Mouse (Mus musculus): ENCODE results near the gene Tmem184b. TPM values are rescaled to one million over a fixed set of nuclear protein-coding genes. Genes with fewer than 3 reads are reported as not detected.

The Tmem184b gene
- polyA plus RNA-seq, 1 experiment: 25.1 TPM

DNA sequence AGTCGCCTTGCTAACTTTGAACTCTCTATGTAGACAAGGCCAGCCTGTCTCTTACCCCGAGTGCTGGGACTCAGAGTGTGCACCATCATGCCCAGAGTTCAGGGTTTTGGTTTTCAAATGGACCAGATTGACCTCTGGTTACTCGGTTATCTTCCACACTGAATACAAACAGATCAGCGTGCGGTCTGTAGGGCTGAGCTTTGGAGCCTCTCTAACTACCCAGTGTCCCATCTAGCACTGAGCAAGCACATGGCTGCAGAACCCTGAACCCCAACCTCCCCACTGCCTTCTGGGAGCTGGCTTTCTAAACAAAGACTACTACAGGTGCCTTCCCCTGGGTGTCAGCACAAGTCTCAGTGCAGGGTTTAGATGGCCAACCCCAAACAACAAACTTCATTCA, 10.8 kb downstream of the Tmem184b start:
- TF ChIP-seq GATA1 (IDR thresholded peaks at IDR 0.05; ENCODE audit: low read length): no peak

DNA sequence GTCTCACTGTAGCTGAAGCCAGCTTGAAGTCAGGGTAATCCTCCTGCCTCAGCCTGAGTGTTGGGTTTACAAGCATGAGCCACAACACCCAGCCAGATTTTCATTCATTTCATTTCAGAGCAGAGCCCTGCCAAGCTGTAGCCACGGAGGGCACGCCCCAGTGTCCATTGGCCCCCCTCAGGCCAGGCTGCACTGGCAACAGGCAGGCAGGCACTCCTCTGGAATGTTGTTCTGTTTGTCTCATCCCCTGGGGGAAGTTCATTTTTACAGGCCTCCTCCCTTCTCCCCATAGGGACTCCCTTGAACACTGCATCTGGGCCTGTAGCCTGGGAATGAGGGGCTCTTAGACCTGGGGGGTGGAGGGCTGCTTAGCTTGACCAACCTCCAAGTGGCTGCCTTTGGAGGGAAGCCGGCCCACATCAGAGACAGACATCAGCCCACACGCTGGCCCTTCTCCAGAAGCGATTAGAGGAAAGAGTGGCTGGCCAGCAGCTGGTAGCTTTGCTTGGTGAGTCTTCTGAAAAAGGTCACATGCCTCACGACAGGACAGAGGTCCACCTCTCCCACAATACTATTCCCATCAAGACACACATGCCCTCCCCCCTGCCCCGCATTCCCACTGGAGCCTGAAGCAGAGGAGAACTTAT, 11.8 kb downstream of the Tmem184b start:
- no peak for TF ChIP-seq GATA1 (IDR thresholded peaks at IDR 0.05; ENCODE audit: low read length)

DNA sequence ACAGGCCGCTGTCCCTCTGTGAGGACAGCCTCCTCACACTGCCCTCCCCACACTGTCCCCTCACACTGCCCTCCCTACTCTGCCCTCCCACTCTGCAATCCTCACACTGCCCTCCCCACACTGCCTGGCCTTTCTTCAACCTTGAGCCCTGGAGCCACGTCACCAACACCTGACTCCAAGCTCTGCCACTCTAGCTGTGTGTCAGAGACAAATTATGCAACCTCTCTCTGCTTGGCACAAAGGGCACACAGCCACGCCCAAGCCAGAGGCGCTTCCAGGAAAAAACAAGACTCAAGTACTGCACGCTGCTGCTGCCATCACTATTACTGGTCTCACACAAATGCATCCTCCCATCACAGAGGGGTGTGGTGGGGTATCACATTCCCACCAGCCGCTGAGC, 12.9 kb downstream of the Tmem184b start:
- no peak for TF ChIP-seq GATA1 (IDR thresholded peaks at IDR 0.05; ENCODE audit: low read length)

DNA sequence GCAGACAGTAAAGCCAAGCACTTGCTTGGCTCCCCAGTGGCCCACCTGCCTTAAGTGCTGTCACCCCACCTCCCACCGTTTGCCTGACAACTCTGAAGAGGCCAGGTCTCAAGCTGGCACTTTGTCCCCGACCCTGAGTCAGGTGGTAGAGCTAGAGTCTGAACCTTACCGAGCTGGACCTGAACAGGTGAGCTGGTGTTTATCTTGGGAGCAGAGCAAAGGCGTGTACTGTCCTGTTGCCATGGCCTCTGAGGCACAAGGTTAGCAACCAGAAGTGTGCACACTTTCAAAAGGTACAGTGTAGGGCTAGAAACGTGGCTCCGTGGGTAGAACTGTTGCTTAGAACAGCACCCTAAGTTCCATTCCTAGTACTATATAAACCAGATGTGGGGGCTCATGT, 15.2 kb downstream of the Tmem184b start:
- TF ChIP-seq GATA1 (IDR thresholded peaks at IDR 0.05; ENCODE audit: low read length): no peak

DNA sequence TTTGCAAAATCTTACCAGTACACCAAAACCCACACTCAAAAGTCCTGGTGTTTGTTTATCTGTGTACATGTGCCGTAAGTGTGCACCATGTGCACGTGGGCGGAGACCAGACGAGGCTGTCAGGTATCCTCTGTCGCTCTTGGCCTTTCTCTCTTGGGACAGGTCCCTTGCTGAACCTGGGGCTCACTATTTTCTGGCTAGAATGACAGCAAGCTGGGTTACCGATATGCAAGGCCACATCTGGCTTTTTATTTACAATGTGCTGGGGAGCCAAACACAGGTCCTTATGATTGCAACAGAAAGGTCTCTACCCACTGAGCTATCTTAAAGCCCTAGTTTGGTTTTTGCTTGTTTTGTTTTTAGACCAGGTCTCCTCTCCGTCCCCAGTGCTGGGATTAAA, 15.8 kb downstream of the Tmem184b start:
- TF ChIP-seq GATA1 (IDR thresholded peaks at IDR 0.05; ENCODE audit: low read length): no peak

DNA sequence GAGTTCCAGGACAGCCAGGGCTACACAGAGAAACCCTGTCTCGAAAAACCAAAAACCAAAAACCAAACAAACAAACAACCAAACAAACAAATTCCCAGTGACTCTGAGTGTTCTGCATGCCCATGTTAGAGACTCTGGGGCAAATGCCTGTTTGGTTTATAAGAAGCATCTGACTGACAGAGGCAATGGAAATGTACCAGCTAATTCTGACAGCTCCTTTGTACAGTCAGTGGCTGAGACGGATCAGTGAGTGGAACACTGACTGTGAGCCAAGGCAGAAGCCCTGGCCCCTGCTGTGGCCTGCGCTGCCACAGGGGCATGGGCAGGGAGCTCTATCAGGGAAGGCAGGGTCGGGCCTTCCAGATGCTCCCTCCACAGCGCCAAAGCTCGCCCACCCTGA, 16.3 kb downstream of the Tmem184b start:
- no peak for TF ChIP-seq GATA1 (IDR thresholded peaks at IDR 0.05; ENCODE audit: low read length)

DNA sequence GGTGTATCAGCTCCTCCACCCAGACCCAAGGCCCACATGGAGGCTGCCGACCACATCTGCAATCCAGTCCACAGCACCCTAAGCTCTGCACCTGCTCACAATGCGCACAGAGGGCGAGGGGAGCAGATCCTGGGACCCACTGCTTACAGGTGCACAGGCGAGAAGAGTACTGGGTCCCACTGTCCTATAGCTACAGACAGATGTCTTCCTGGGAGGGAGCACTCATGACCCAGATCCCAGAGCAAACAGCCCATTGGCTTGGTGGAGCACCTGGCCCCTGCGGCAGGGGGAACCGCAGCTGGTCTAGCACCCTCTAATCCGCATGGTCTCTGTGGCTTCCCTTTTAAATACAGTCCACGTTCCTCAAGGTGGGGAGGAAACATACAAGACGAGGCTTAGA, 21.7 kb downstream of the Tmem184b start:
- TF ChIP-seq GATA1 (IDR thresholded peaks at IDR 0.05; ENCODE audit: low read length): no peak

DNA sequence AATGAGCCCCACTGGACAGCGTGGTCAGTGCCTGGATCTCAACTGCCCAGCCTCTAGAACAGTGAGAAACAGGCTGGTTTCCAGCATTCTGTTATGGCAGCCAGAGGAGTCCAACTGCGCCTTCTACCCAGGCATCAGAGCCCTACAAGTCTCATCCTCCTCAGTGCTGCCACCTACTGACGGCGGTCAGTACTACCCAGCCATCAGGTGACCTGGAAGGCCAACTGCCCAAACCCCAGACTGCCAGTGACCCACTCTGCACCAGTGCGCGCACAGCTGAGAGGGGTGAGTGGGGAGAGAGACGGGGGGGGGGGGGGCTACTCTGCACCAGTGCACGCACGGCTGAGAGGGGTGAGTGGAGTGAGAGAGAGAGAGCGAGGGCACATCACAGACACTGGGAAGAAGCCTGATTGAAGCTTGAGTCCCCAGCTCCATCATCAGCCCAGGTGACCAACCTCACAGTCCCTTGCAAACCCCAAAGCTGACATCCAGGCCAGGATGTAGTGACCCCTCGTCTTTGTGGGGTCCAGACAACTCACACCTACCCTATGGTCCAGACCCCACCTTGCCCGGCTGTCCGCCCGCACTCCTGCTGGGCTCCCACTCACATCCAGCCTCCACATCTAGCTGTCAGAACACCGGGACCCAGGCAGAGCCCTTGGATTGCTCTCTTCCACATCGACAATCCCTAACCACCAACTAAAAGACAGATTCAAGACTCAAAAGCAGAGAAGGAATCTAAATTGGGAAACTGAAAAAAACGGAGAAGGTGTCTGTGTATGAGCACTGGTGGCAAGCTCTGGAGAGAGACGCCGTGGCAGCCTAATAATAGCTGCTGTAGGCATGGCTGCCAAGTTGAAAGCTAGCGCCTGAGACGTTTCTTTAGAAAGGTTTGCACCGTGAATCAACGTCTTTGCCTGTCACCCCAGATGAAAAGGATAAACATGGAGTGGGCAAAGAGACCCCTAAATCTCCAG, 22.6 kb downstream of the Tmem184b start:
- TF ChIP-seq GATA1 (IDR thresholded peaks at IDR 0.05; ENCODE audit: low read length): no peak

DNA sequence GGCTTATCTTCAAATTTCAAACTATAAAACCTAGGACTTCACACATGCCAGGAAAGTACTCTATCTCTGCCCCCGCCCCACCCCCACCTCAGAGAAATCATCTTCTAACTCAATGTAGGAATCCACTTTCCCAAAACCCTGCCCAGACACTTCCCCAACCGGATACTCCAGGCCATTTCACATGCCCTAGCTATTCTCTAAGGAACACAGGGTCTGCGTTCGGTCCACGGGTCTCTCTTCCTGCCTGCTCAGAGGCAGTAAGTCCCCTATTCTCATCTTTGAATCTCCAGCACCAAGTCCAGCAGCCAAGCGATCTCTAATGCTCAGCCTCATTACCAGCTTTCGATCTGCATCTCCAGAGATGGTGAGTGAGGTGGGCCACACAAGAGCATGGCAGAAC, 23.7 kb downstream of the Tmem184b start:
- TF ChIP-seq GATA1 (IDR thresholded peaks at IDR 0.05; ENCODE audit: low read length): no peak

DNA sequence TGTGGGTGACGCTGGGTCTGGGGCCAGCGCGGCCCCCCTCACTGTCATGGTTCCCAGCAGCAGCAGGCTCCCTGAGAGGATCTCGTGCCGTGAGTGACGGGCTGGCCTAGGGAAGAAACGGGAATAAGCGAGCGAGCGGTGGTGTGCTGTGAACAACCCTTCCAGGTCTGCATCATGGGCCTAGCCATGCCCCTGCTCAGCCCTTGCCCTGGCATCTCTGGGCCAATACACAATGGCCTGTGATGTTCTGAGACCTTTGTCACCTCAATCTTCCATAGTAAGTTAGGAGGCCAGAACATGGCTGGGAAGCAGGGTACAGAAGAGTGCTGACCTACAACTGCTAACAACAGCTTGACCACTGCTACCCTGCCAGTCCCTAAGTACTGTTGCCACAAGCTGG, 24.8 kb downstream of the Tmem184b start:
- no peak for TF ChIP-seq GATA1 (IDR thresholded peaks at IDR 0.05; ENCODE audit: low read length)

DNA sequence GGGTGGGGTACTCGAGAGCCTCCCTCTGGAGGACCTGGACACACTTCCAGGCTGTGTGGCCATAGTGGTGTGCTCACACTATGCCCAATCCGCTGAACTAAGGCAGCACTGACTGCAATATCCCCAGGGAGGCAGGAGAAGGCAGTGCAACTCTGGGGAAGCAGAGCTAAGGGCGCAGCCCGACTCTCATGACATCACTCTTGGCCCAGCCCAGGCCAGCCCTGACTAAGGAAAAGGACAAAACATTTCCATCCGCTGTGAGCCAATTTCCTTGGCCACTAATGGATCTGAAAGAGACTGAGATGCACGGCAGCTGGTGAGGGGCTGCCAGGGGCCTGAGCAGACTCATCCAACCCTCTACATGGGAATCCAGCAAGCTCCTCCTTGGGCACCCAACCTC, 25.7 kb downstream of the Tmem184b start:
- TF ChIP-seq GATA1 (IDR thresholded peaks at IDR 0.05; ENCODE audit: low read length): no peak

DNA sequence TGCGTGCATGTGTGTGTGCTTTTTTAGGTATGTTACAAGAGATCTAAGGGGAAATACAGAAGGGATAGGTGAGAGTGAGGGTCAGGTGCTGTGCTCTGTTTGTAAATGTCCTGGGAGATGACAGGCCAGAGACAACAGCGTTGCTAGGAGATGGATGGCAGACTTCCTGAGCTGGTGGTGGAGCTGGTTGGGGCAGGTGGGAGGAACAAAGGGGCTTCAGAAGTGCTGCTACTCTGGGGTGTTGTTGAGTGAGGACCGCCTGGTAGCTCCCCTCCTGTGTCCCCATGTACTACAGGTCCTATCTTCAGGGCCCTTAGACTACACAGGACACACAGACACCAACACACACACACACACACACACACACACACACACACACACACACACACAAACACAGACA, 28.6 kb downstream of the Tmem184b start:
- TF ChIP-seq GATA1 (IDR thresholded peaks at IDR 0.05; ENCODE audit: low read length): no peak

DNA sequence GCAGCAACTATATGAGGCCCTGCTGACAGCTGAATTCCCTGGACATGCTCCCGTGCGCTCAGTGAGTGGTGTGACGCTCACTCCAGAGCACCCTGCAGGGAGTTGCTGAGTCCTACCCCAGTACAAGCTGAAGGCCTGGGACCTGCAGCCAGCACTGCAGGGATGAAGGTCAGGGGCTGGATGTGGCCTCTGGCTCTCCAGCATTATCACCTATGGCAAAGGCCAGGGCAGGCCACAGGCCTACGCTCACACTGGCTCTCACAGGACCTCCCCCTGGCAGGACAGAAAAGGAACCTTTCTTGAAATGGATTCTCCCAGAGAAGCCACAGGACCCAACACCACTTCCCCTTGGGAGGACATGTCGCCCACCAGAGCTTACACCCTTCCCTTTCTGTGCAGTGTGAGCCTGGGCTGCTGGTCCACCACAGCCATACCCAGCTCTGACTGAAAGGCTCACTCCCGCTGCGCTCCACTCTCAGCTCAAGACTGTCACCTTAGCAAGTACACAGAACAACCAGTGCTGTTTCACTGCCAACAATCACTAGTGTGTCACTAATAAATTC, 33.0 kb downstream of the Tmem184b start:
- TF ChIP-seq GATA1 (IDR thresholded peaks at IDR 0.05; ENCODE audit: low read length): no peak

DNA sequence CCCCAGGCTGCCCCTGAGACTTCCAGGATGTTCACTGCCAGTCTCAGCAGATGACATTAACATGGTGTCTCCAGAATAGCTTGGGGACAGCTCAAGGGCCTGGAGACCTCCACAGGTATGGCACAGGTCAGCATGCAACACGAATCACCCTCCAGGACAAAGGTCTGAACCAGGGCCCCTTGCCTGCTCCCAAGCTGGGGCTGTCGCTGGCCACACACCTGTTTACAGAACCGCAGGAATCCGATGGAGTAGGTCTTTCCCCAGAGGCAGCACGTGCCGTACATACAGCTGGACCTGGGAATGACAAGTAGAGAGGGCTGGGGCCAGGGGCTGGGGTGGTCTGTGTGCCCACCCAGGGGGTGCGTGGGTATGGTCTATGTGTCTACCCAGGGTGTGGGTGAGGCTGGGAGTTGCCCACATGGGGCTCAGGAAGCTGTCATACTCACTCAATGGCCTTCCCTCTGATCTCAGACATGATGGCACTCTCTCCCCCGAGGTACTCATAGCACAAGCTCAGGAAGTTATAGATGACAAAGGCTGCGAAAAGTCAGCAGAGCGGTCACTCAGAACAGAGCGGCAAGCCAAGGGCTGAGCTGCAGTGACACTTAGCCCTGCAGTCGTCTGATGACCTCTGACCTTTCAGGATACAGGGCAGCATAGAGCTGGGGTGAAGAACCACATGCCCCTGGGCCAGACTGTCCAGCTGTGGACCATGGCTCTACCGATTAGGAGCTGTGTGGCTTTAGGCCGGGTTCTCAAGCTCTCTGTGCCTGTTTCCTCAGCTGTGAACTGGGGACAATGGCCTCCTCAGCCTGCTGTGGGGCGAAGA, 33.7 kb downstream of the Tmem184b start:
- no peak for TF ChIP-seq GATA1 (IDR thresholded peaks at IDR 0.05; ENCODE audit: low read length)

DNA sequence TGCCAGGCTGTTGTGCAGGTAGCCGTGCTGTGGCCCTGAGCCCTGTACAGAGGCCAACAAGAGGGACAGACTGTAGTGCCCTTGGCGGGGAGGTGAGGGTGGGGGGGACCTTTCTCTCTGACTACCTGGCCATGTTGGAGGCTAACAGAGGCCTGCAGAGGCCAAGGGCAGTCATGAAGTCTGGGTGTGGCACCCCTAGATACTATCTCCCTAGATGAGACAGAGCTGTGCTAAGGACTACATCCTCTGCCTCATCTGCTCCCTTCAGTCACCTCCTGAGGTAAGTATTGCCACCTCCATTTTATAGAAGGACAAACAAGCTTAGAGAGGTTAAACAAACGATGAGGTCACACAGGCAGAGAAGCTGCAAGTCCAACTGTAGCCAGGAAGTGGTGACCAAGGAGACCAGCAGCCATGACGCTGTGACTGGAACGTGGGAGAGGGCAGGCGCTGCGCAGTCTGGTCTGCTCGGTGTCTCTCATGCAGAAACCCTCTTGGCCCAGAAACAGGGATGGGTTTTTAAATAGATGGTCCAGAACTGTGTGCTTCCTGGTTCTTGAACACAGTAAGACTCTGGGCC, 34.4 kb downstream of the Tmem184b start:
- no peak for TF ChIP-seq GATA1 (IDR thresholded peaks at IDR 0.05; ENCODE audit: low read length)
